Mouse (Mus musculus) limb, embryonic 11.5 days (tissue): ENCODE results near the gene Gaa. TPM values are rescaled to one million over a fixed set of nuclear protein-coding genes. Genes with fewer than 3 reads are reported as not detected.
A peak's percentile ranks its signal among the peaks of the same experiment; 100 is the strongest.

ENCODE experiments used
- ATAC-seq: fragments of 200-750 bp; cut with Nextera tagmentation; 2 replicates; pipeline ENCODE4 v1.8.0; 2017; ENCODE audit warnings: low read depth; ENCODE audit not compliant: insufficient number of reproducible peaks, low FRiP score, low TSS enrichment
- DNase-seq: peaks from one replicate; pipeline ENCODE4 v3.0.0-alpha.2; 2015; ENCODE audit warnings: low spot score
- H3K27ac ChIP-seq: fragments of 300-500 bp; sonication (generic); replicated peaks from 2 replicates; pipeline ENCODE4 v1.5.1; 2014; ENCODE audit warnings: low read depth, mild to moderate bottlenecking, low read length
- H3K27me3 ChIP-seq: fragments of 300-500 bp; sonication (generic); 2 replicates; pipeline ENCODE4 v1.6.1; 2014; ENCODE audit warnings: mild to moderate bottlenecking, low read length, mixed read lengths; ENCODE audit not compliant: control insufficient read depth, insufficient read depth
- H3K36me3 ChIP-seq: fragments of 300-500 bp; sonication (generic); 2 replicates; pipeline ENCODE4 v1.6.1; 2014; ENCODE audit warnings: mild to moderate bottlenecking, low read length, moderate library complexity, mixed read lengths; ENCODE audit not compliant: control insufficient read depth, insufficient read depth
- H3K4me1 ChIP-seq: fragments of 300-500 bp; sonication (generic); 2 replicates; pipeline ENCODE4 v1.6.1; 2014; ENCODE audit warnings: low read length, mixed read lengths; ENCODE audit not compliant: control insufficient read depth, insufficient read depth
- H3K4me2 ChIP-seq: fragments of 300-500 bp; sonication (generic); 2 replicates; pipeline ENCODE4 v1.6.1; 2014; ENCODE audit warnings: low read depth, mild to moderate bottlenecking, moderate library complexity; ENCODE audit not compliant: severe bottlenecking
- H3K4me3 ChIP-seq: fragments of 300-500 bp; sonication (generic); 2 replicates; pipeline ENCODE4 v1.5.1; 2014; ENCODE audit warnings: low read depth, low read length
- H3K9ac ChIP-seq: fragments of 300-500 bp; sonication (generic); 2 replicates; pipeline ENCODE4 v1.6.1; 2014; ENCODE audit warnings: mild to moderate bottlenecking, low read length
- H3K9me3 ChIP-seq: fragments of 300-500 bp; sonication (generic); 2 replicates; pipeline ENCODE4 v1.6.1; 2016; ENCODE audit warnings: low read length; ENCODE audit not compliant: control insufficient read depth
- WGBS: fragments of 180-500 bp; shearing (Covaris S2); extraction: QIAGEN DNeasy Blood & Tissue Kit; methylation state at CpG from one replicate; pipeline ENCODE4 v1.1.7; 2014; 5-methylcytosine and 5-hydroxymethylcytosine counted together
- polyA plus RNA-seq: library from polyadenylated mRNA; unstranded; fragments of >200 nt; fragmentation: Nextera tagmentation; extraction: Ambion mirVana; gene quantifications from 2 replicates; pipeline ENCODE4 v1.2.1, GENCODE M21; 2014

Gaa gene
- polyA plus RNA-seq, 1 experiment from 2014 or later, result 17.9 TPM

DNA sequence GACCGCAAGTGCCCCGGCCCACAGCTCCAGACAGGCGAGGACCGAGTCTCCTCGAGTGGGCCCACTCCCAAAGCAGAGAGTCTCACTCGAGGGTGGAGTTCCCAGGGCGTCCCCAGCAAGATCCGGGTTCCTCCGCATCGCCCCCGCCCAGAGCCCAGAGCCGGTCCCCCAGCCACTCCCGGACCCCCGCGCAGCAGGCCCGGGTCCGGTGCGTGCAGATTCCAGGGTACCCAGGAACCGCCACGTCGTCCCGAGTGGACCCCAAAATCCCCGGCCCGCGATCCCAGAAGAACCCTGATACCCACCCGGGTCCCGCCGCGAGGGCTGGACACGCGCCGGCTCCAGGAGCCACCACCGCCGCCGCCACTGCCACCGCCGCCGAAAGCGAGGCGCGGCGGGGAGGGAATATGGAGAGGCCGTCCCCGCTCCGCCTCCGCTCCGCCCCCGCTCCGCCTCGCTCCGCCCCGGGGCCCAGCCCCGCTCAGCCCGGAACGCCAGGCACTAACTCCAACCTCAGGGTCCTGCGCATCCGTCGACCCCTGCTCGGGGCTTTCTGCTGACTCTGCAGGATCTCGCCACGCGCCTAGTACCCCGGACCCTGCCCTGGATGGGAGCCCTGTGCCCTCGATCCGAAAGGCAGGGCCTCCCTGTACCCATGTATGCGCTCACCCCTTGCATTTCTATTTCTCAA is 39.5 kb upstream of the Gaa start, which contains the start of the genes Tbc1d16 and Ccdc40:
Gene Tbc1d16, minus strand, starts transcription at position 409 of the 691 bp plus-strand sequence.
Gene Ccdc40, plus strand, starts transcription at position 482 of the 691 bp plus-strand sequence.
- Histone ChIP-seq H3K27me3 (no peaks in the 10 kb centered on the region), H3K4me2 (peak within 1 kb of the TSS; percentile 98), H3K9me3 (no peaks in the 10 kb centered on the region), H3K36me3 (no peaks in the 10 kb centered on the region), H3K27ac (peak within 1 kb of the TSS; percentile 55; the same call in 1 of the 2 replicates), H3K4me3 (peak within 1 kb of the TSS; percentile 72), H3K9ac (peak within 1 kb of the TSS; percentile 74), H3K4me1 (peaks cover 4% of the 10 kb centered on the region; the same call in 1 of the 2 replicates)
- ATAC-seq (peak; percentile 87), DNase-seq (peak; percentile 86)
- under 1% methylated on average over 62 of the region's 66 CpGs for WGBS

DNA sequence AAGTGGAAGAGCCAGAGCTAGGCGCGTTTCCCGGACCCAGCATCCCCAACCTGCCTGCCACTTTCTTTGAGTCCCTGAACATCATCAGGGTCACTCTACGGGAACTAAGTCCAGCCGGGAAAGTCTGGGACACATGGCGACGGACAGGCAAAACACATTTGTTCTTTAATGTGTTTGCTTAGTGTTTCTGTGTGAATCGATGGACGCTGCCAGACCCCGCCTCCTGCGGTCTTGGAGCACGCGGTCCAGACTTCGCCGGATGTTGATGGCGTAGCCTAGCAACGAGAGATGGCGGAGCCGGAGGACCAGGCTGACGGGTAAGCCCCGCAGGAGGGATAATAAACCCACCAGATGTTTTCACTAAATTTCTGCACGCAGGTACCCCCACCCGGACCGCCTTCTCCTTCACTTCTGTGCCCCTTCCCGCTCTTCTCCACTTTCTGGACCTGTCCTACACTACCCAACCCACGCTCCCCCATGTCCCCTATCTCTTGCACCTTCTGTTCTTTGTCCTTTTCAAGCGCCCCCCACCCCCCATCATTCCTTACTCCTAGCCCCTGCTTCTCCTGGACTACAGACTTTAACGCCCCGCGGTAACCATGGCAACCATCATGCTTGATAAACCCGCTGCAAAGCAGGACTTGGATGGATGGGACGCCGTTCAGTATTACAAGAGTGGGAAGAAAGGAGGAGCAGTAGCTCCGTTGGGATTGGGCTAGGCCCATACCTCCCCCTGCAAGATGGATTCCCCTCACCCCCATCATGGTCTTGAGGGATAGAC is 38.7 kb upstream of the Gaa start:
- Histone ChIP-seq H3K9me3 (no peaks in the 10 kb centered on the region), H3K27me3 (no peaks in the 10 kb centered on the region), H3K27ac (peak overlapping the region; percentile 48; the same call in 1 of the 2 replicates), H3K9ac (no peak overlapping the region; the same call in 1 of the 2 replicates), H3K4me3 (peak overlapping the region; percentile 72), H3K4me1 (peaks cover 4% of the 10 kb centered on the region; the same call in 1 of the 2 replicates), H3K36me3 (no peaks in the 10 kb centered on the region), H3K4me2 (peak overlapping the region; percentile 98)
- DNase-seq, result peak; percentile 90
- peak; percentile 88 for ATAC-seq
- 1% methylated on average over 34 of the region's 34 CpGs for WGBS

DNA sequence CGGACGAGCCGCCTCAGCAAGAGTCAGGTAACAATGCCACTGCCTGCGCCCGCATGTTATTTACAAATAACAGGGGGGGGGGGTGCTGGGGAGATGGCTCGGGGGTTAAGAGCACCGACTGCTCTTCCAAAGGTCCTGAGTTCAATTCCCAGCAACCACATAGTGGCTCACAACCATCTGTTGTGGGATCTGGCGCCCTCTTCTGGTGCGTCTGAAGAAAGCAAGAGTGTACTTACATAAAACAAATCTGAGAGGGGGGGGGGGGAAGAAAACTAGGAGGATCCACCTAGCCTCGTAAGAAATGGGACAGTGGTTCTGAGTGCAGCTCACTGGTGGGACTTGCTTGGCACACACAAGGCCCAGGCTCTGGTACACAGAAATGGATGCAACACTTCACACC is 32.9 kb upstream of the Gaa start:
- Histone ChIP-seq H3K4me3 (no peak overlapping the region), H3K4me2 (no peak overlapping the region), H3K36me3 (no peaks in the 10 kb centered on the region), H3K27me3 (no peaks in the 10 kb centered on the region), H3K27ac (no peak overlapping the region), H3K9ac (no peak overlapping the region), H3K4me1 (0 out of 2 replicates have a peak, but pooled peaks cover 2% of the 10 kb centered on the region), H3K9me3 (no peaks in the 10 kb centered on the region)
- DNase-seq (no peak), ATAC-seq (no peak)
- 92% methylated on average over 10 of the region's 10 CpGs for WGBS

- Histone ChIP-seq H3K4me3 (no peak overlapping the region), H3K36me3 (no peaks in the 10 kb centered on the region), H3K9me3 (no peaks in the 10 kb centered on the region), H3K27me3 (no peaks in the 10 kb centered on the region), H3K27ac (no peak overlapping the region), H3K9ac (no peak overlapping the region), H3K4me1 (0 out of 2 replicates have a peak, but pooled peaks cover 2% of the 10 kb centered on the region), H3K4me2 (no peak overlapping the region)
- ATAC-seq (no peak), DNase-seq (peak; percentile 83)
- 89% methylated on average over 4 of the region's 4 CpGs for WGBS
Observed at GRCm38 (mm10) chr11:119235596-119235995, 32.1 kb upstream of the Gaa start.

GRCm38 (mm10) chr11:119236354-119236753 is 31.3 kb upstream of the Gaa start:
- DNase-seq, result no peak
- WGBS, result 36% methylated on average over 8 of the region's 8 CpGs

DNA sequence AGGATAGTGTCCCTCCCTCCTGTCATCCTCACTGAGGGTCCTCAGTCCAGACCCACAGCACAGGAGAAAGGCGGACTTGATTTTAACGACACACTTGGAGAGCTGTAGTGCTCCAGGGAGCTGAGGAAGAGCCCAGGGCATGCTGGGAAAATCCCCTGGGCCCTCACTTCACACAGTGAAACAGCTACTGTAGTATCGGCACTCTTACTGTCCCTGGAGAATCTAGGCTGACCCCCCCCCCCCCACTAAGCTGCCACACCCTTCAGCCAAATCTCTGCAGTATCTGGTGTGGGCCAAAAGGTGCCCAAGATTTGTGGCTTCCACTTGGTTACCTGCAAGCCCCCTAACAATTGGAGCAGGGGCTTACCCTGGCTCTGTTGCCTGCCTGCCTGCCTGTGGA is 30.7 kb upstream of the Gaa start:
- DNase-seq (no peak), ATAC-seq (no peak)
- H3K9ac ChIP-seq, result no peak overlapping the region
- H3K4me2 ChIP-seq, result no peak overlapping the region
- 0 out of 2 replicates have a peak, but pooled peaks cover 2% of the 10 kb centered on the region for H3K4me1 ChIP-seq
- no peak overlapping the region for H3K4me3 ChIP-seq
- WGBS, result 54% methylated on average over 3 of the region's 3 CpGs
- no peak overlapping the region for H3K27ac ChIP-seq
- H3K9me3 ChIP-seq, result no peaks in the 10 kb centered on the region
- no peaks in the 10 kb centered on the region for H3K36me3 ChIP-seq
- H3K27me3 ChIP-seq, result no peaks in the 10 kb centered on the region

More at GRCm38 (mm10) chr11:119236354-119236753, 31.3 kb upstream of the Gaa start:
- no peak overlapping the region for H3K9ac ChIP-seq
- no peak for ATAC-seq
- H3K4me3 ChIP-seq, result no peak overlapping the region
- no peaks in the 10 kb centered on the region for H3K27me3 ChIP-seq
- H3K27ac ChIP-seq, result no peak overlapping the region
- no peaks in the 10 kb centered on the region for H3K9me3 ChIP-seq
- no peaks in the 10 kb centered on the region for H3K36me3 ChIP-seq
- H3K4me2 ChIP-seq, result no peak overlapping the region
- 0 out of 2 replicates have a peak, but pooled peaks cover 2% of the 10 kb centered on the region for H3K4me1 ChIP-seq

- DNase-seq (peak; percentile 42), ATAC-seq (peak; percentile 20; the same call in 1 of the 2 replicates)
- no peaks in the 10 kb centered on the region for H3K9me3 ChIP-seq
- no peaks in the 10 kb centered on the region for H3K36me3 ChIP-seq
- H3K4me2 ChIP-seq, result peak overlapping the region; percentile 45
- H3K4me3 ChIP-seq, result no peak overlapping the region; the same call in 1 of the 2 replicates
- 0 out of 2 replicates have a peak, but pooled peaks cover 2% of the 10 kb centered on the region for H3K4me1 ChIP-seq
- no peaks in the 10 kb centered on the region for H3K27me3 ChIP-seq
- H3K27ac ChIP-seq, result no peak overlapping the region
- no peak overlapping the region for H3K9ac ChIP-seq
- WGBS, result 32% methylated on average over 20 of the region's 20 CpGs
Observed at GRCm38 (mm10) chr11:119237568-119238304, 30.0 kb upstream of the Gaa start.

- no peaks in the 10 kb centered on the region for H3K36me3 ChIP-seq
- peak overlapping the region; percentile 12 for H3K4me3 ChIP-seq
- peak; percentile 52 for DNase-seq
- H3K4me2 ChIP-seq, result peak overlapping the region; percentile 45
- peak; percentile 58 for ATAC-seq
- no peak overlapping the region for H3K27ac ChIP-seq
- H3K4me1 ChIP-seq, result 0 out of 2 replicates have a peak, but pooled peaks cover 2% of the 10 kb centered on the region
- no peaks in the 10 kb centered on the region for H3K9me3 ChIP-seq
- H3K9ac ChIP-seq, result no peak overlapping the region
- WGBS, result 21% methylated on average over 11 of the region's 11 CpGs
- H3K27me3 ChIP-seq, result no peaks in the 10 kb centered on the region
Observed at GRCm38 (mm10) chr11:119238305-119238721, 29.4 kb upstream of the Gaa start.
